25 mouse cellular contexts compared by ENCODE assay signal in genomic region chr7:78584936-78585335, GRCm38 (mm10).
DNase-seq lines count a peak whose midpoint lies in the region; ATAC-seq and TF ChIP-seq lines count a peak whose summit lies in the region.
"Had no signal": no experiment of that assay in that cellular context is flagged by ENCODE, and none has a peak within 500 bp of the region (broad histone marks: within the 10 kb centered on the region; RNA-seq: fewer than 3 reads in every experiment).

No protein-coding gene starts in this region.

- H3K9ac ChIP-seq in forebrain, embryonic 13.5 days = no peak overlapping the region
- H3K9ac ChIP-seq: embryonic facial prominence, embryonic 12.5 days; embryonic facial prominence, embryonic 15.5 days; forebrain, embryonic 15.5 days; heart, embryonic 13.5 days; hindbrain, embryonic 14.5 days had no signal

- peak; percentile 37 to 55 for DNase-seq in cerebellum, postnatal 25 days
- DNase-seq in cerebellum, postnatal 36 days = no peak
- no peak for DNase-seq in layer of hippocampus, adult 2 months (ENCODE audit: low spot score in 2 of 2)
- no peak for DNase-seq in layer of hippocampus, postnatal 25 days (ENCODE audit: extremely low spot score in 1 of 2, low spot score in 1 of 2)
- peak; percentile 64 for DNase-seq in brain, adult 2 months (ENCODE audit: low read depth, low spot score)
- DNase-seq: adrenal gland, adult 8-10 months; adrenal gland, postnatal 25 days; cerebellum, adult 11-12 months; gastrocnemius, adult 2 months; gastrocnemius, postnatal 14 days; heart, adult 18-20 months; heart, postnatal 14 days; heart, postnatal 4 days; kidney, adult 18-20 months had no signal

- no peaks in the 10 kb centered on the region for H3K36me3 ChIP-seq in forebrain, embryonic 13.5 days (ENCODE audit: poor library complexity, severe bottlenecking)
- H3K36me3 ChIP-seq: embryonic facial prominence, embryonic 12.5 days; embryonic facial prominence, embryonic 15.5 days; forebrain, embryonic 15.5 days; heart, embryonic 13.5 days had no signal

- peaks cover 1% of the 10 kb centered on the region; the same call in 1 of the 2 replicates for H3K4me1 ChIP-seq in forebrain, embryonic 13.5 days
- H3K4me1 ChIP-seq: embryonic facial prominence, embryonic 12.5 days; embryonic facial prominence, embryonic 15.5 days; heart, embryonic 13.5 days had no signal

- H3K27ac ChIP-seq in layer of hippocampus, adult 2 months = peak overlapping the region; percentile 87
- H3K27ac ChIP-seq in forebrain, embryonic 13.5 days = no peak overlapping the region
- H3K27ac ChIP-seq: embryonic facial prominence, embryonic 12.5 days; embryonic facial prominence, embryonic 15.5 days; forebrain, embryonic 15.5 days; gastrocnemius, adult 2 months; heart, embryonic 13.5 days; hindbrain, embryonic 14.5 days; hindbrain, postnatal 0 days had no signal

- no peak overlapping the region for H3K4me3 ChIP-seq in layer of hippocampus, adult 2 months
- no peak overlapping the region for H3K4me3 ChIP-seq in forebrain, embryonic 13.5 days
- H3K4me3 ChIP-seq: embryonic facial prominence, embryonic 12.5 days; embryonic facial prominence, embryonic 15.5 days; forebrain, embryonic 15.5 days; gastrocnemius, adult 2 months; heart, embryonic 13.5 days had no signal

- no peak overlapping the region for H3K4me2 ChIP-seq in forebrain, embryonic 13.5 days
- H3K4me2 ChIP-seq: embryonic facial prominence, embryonic 12.5 days; embryonic facial prominence, embryonic 15.5 days; forebrain, embryonic 15.5 days; heart, embryonic 13.5 days; hindbrain, embryonic 14.5 days had no signal

- H3K27me3 ChIP-seq in forebrain, embryonic 13.5 days = peaks cover 13% of the 10 kb centered on the region
- H3K27me3 ChIP-seq: forebrain, embryonic 15.5 days had no signal

- TF ChIP-seq CTCF in layer of hippocampus, adult 2 months (conservative IDR thresholded peaks at IDR 0.05) = no peak

- ATAC-seq in forebrain, embryonic 13.5 days = no peak
- ATAC-seq: activated CD4-positive, CD25-positive, alpha-beta regulatory T cell, adult 4 months; CD4-positive, CD25-positive, alpha-beta regulatory T cell, adult 4 months; forebrain, embryonic 15.5 days; inflammation-experienced regulatory T-cells, adult 6 months; intestine, embryonic 16.5 days had no signal

- no peaks in the 10 kb centered on the region for H3K9me3 ChIP-seq in forebrain, embryonic 13.5 days (replicated peaks)
- H3K9me3 ChIP-seq: embryonic facial prominence, embryonic 12.5 days; embryonic facial prominence, embryonic 15.5 days; forebrain, embryonic 15.5 days; heart, embryonic 13.5 days had no signal

- 82% methylated on average over 2 of the region's 2 CpGs for WGBS in forebrain, embryonic 13.5 days

Comparison
In these comparisons a context has a peak if more than half of its experiments do, and no peak if none do; other contexts are left out.
1. DNase-seq: peak in cerebellum, postnatal 25 days (2 of 2) and brain, adult 2 months (single experiment); none in cerebellum, postnatal 36 days (0 of 2), layer of hippocampus, adult 2 months (0 of 2) and layer of hippocampus, postnatal 25 days (0 of 2).